Mouse (Mus musculus): ENCODE measurements around the gene Nckap1l. TPM values are rescaled to one million over a fixed set of nuclear protein-coding genes. Genes with fewer than 3 reads are reported as not detected.
A peak's percentile ranks its signal among the peaks of the same experiment; 100 is the strongest.

Gene Nckap1l
- polyA plus RNA-seq, 1 experiment: not detected

DNA sequence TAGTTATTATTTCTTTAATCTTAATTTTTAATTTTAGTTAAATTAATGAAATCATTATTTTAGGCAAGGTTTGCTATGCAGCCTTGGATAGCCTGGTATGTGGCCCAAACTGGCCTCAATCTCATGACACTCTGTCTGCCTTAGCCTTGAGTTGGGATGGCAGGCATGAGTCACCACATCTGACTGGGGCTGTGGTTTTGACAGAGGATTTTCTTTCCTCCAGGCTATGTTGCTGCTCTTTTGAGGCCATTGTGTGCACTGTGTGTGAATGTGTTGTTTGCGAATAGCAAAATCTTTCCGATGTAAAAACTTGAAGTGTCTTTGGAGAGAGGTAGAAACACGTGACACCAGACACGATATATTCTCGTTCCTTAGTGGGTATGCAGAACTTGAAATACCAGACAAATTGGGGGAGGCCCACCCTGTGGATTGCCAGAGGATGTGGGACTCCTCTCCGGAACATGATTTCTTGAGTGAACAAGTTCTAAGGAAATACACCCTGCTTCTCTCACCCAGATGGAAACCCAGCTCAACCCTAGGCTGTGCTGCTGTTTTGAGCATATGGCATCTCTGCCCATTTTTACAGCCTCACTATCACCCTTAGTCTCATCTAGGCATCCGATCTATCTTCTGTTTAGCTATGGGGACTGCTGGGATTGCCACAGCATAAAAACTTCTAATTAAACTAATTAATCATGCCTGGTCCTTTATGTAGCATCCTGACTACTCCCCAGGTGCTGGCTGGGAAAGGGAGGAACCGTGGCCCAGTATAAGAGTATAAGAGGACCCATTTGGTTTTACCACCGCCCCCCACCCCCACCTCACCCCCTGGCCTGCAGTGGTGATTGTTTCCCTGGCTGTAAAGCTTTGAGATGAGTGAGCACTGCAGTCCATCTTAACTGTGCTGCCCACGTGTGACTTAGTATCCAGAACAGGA lies 42.9 kb downstream of the Nckap1l start:
- Histone ChIP-seq H3K4me3 (ENCODE audit: insufficient read depth, low read depth, low read length) (no peak overlapping the region), H3K4me1 (ENCODE audit: control insufficient read depth, insufficient read depth, low read length) (no peaks in the 10 kb centered on the region), H3K27ac (ENCODE audit: insufficient read depth, low read depth, low read length) (no peak overlapping the region)
- no peak for TF ChIP-seq CTCF (IDR thresholded peaks at IDR 0.05; ENCODE audit: insufficient read depth, low read depth, low read length)
- TF ChIP-seq POLR2A (IDR thresholded peaks at IDR 0.05; ENCODE audit: insufficient read depth, low read depth, low read length): no peak
- 77% methylated on average over 10 of the region's 10 CpGs for WGBS

DNA sequence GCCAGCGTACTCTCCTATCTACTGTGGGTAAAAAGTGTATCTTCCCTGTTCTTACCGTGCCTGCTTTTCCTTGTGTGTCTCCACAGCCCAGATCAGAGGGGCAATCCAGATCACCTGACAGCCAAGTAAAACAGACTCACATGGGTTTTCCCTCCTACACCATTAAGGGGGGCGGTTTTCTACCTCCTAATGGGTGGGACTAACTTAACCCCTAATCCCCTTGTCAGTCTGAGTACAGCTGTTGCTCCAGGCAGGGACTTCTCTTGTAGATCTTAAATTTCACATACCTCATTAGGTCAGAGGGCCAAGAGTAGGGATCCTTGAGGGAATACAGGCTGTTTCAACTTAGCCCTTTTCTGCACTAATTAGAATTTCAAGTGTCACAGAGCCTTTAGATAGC lies 44.6 kb downstream of the Nckap1l start:
- 59% methylated on average over 3 of the region's 3 CpGs for WGBS

DNA sequence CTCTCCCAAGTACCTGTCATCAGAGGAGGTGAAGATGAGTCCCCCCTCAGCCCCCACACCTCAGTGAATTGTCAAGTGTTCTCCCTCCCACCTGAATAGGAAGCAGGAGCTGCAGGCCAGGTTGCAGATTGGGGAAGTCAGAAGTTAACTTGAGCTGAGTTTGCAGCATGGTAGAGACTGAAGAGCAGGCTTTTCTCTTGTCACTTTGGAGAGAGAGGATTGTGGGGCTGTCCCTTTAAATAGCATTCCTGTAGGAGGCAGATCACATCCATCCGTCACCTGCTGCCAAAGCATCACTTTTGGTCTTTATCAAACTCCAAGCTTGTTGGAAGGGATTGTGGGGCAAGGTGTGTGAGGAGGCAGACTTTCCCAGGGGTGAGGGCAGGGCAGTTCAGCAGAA lies 47.1 kb downstream of the Nckap1l start:
- TF ChIP-seq CTCF (IDR thresholded peaks at IDR 0.05; ENCODE audit: insufficient read depth, low read depth, low read length): no peak
- no peak for TF ChIP-seq POLR2A (IDR thresholded peaks at IDR 0.05; ENCODE audit: insufficient read depth, low read depth, low read length)
- 81% methylated on average over 1 of the region's 1 CpGs for WGBS
- H3K4me3 ChIP-seq (ENCODE audit: insufficient read depth, low read depth, low read length): no peak overlapping the region
- no peak overlapping the region for H3K27ac ChIP-seq (ENCODE audit: insufficient read depth, low read depth, low read length)
- peaks cover 9% of the 10 kb centered on the region for H3K4me1 ChIP-seq (ENCODE audit: control insufficient read depth, insufficient read depth, low read length)

More for the DNA sequence above, 44.6 kb downstream of the Nckap1l start:
- H3K4me1 ChIP-seq (ENCODE audit: control insufficient read depth, insufficient read depth, low read length): peaks cover 6% of the 10 kb centered on the region
- no peak for TF ChIP-seq POLR2A (IDR thresholded peaks at IDR 0.05; ENCODE audit: insufficient read depth, low read depth, low read length)
- TF ChIP-seq CTCF (IDR thresholded peaks at IDR 0.05; ENCODE audit: insufficient read depth, low read depth, low read length): no peak
- no peak overlapping the region for H3K27ac ChIP-seq (ENCODE audit: insufficient read depth, low read depth, low read length)
- H3K4me3 ChIP-seq (ENCODE audit: insufficient read depth, low read depth, low read length): no peak overlapping the region

DNA sequence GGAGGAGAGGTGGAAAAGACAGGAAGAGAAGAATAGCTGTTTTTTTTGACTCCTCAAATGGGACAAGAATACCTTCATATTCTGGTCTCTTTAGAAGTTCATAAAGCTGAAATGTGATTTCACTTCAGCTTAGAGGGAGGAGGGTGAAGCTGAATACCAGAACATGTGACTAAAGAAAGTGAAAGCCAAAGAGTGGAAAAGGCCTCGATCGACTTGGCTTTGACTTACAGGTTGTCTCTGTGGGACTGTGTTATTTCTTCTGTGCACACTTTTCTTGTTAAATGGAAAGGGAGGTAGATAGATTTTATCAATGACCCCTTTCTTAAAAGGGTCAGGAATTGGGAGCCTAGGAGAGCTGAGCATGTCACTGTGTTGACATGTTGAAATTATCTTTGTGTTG lies 47.6 kb downstream of the Nckap1l start:
- Histone ChIP-seq H3K4me1 (ENCODE audit: control insufficient read depth, insufficient read depth, low read length) (peaks cover 9% of the 10 kb centered on the region), H3K27ac (ENCODE audit: insufficient read depth, low read depth, low read length) (no peak overlapping the region), H3K4me3 (ENCODE audit: insufficient read depth, low read depth, low read length) (no peak overlapping the region)
- WGBS: 51% methylated on average over 2 of the region's 2 CpGs
- no peak for TF ChIP-seq POLR2A (IDR thresholded peaks at IDR 0.05; ENCODE audit: insufficient read depth, low read depth, low read length)
- TF ChIP-seq CTCF (IDR thresholded peaks at IDR 0.05; ENCODE audit: insufficient read depth, low read depth, low read length): no peak

DNA sequence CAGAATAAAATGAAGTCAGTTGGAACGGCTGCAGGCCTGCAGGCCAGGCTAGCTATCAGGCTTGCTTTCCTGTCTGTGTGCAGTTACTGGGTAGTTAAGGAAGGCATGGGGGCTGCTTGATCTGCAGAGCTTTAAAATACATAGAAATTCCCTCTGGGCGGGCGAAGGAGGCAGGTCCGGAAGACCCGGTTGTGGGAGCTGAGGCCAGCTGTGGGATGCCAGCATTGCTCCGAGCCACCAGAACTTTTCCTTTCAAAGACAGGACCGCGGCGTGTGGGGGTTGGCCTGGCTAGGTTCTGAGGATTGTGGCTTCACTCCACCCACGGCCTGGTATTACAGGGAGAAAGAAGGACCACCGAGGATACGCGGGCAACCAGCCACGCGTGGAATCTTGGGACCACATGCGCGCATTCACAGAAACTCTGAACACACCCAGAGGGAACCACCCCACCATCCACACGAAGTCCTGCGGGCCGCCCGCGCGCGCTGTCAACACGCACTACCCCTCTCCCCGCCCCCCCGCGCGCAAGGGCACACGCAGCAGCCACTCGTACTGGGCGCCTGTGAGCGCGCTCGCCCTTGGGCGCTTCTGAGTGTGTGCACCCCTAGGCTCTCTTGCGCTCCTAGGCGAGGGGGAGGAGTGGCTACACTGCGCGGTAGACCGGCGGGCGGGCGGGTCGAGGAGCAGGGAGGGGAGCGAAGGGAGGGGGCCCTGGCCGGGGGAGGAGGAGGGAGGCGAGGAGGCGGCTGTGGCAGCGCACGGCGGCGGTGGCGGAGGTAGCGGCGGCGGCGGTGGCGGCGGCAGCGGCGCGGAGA lies 49.0 kb downstream of the Nckap1l start, which contains the start of gene Pde1b:
Pde1b (plus strand) TSS at position 600 of the 816 bp plus-strand sequence.
- Histone ChIP-seq H3K27ac (ENCODE audit: insufficient read depth, low read depth, low read length) (peak within 1 kb of the TSS; percentile 94), H3K4me3 (ENCODE audit: insufficient read depth, low read depth, low read length) (peak within 1 kb of the TSS; percentile 93), H3K4me1 (ENCODE audit: control insufficient read depth, insufficient read depth, low read length) (peaks cover 9% of the 10 kb centered on the region)
- WGBS: 2% methylated on average over 59 of the region's 63 CpGs
- TF ChIP-seq POLR2A (IDR thresholded peaks at IDR 0.05; ENCODE audit: insufficient read depth, low read depth, low read length) (peak; percentile 57), CTCF (IDR thresholded peaks at IDR 0.05; ENCODE audit: insufficient read depth, low read depth, low read length) (no peak)

DNA sequence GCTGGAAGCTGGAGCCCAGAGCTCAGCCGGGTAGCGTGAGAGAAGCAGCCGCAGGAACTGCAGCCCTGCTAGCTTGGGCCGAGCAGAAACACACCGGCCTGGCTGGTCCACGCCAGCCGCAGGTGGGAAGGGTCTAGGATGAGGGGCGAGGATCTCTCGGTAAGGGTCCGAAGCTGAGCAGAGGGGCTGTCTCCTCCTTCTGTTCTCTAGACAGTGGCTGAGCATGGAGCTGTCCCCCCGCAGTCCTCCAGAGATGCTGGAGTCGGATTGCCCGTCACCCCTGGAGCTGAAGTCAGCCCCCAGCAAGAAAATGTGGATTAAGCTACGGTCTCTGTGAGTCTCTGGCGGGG lies 49.6 kb downstream of the Nckap1l start:
- peak overlapping the region; percentile 94 for H3K27ac ChIP-seq (ENCODE audit: insufficient read depth, low read depth, low read length)
- no peak for TF ChIP-seq POLR2A (IDR thresholded peaks at IDR 0.05; ENCODE audit: insufficient read depth, low read depth, low read length)
- no peak for TF ChIP-seq CTCF (IDR thresholded peaks at IDR 0.05; ENCODE audit: insufficient read depth, low read depth, low read length)
- H3K4me3 ChIP-seq (ENCODE audit: insufficient read depth, low read depth, low read length): peak overlapping the region; percentile 93
- peaks cover 9% of the 10 kb centered on the region for H3K4me1 ChIP-seq (ENCODE audit: control insufficient read depth, insufficient read depth, low read length)
- WGBS: 5% methylated on average over 15 of the region's 15 CpGs

DNA sequence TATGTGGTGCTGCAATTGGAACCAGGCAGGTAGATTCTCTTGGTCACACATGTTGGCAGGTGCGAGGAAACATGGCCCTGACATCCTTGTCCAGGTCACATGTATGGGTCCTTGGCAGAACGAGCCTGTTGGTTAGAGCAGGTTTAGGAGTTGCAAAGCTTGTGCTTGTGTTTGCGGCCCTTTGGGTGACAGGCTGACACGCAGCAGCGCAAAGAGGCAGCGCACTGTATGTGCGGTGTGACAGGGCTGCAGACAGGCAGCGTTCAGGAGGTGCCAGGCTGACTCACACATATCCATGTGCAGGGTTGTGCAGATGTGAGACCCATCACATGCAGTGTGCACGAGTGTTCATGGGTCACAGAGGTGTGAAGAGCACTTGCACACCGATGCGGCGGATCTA lies 50.1 kb downstream of the Nckap1l start:
- TF ChIP-seq POLR2A (IDR thresholded peaks at IDR 0.05; ENCODE audit: insufficient read depth, low read depth, low read length): no peak
- TF ChIP-seq CTCF (IDR thresholded peaks at IDR 0.05; ENCODE audit: insufficient read depth, low read depth, low read length): no peak
- H3K4me3 ChIP-seq (ENCODE audit: insufficient read depth, low read depth, low read length): peak overlapping the region; percentile 93
- H3K4me1 ChIP-seq (ENCODE audit: control insufficient read depth, insufficient read depth, low read length): peaks cover 9% of the 10 kb centered on the region
- 17% methylated on average over 12 of the region's 12 CpGs for WGBS
- 0 out of 2 replicates have a peak overlapping the region, but pooled peaks have one; percentile 11 for H3K27ac ChIP-seq (ENCODE audit: insufficient read depth, low read depth, low read length)

DNA sequence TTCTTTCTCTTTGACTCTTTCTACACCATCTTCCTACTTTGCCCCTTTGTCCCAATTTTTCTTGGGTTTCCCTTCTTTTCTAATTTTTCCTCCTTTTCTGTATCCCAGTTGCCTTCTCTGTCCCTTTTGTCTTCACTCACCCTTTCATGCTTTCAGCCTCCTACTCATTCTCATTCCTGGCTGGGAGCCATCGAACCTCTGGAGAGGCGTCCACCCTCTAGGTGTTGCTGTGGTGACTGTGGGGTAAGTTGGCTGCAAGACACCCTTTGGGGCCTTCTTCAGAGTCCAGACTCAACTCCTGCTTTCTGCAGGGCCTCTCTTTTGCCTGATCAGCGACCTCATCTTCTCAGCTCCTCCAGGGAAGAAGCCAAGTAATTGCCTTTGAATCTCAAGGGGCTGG lies 55.7 kb downstream of the Nckap1l start:
- WGBS: 37% methylated on average over 3 of the region's 3 CpGs
- Histone ChIP-seq H3K4me1 (ENCODE audit: control insufficient read depth, insufficient read depth, low read length) (peaks cover 14% of the 10 kb centered on the region), H3K27ac (ENCODE audit: insufficient read depth, low read depth, low read length) (no peak overlapping the region), H3K4me3 (ENCODE audit: insufficient read depth, low read depth, low read length) (no peak overlapping the region)
- TF ChIP-seq POLR2A (IDR thresholded peaks at IDR 0.05; ENCODE audit: insufficient read depth, low read depth, low read length) (no peak), CTCF (IDR thresholded peaks at IDR 0.05; ENCODE audit: insufficient read depth, low read depth, low read length) (no peak)

DNA sequence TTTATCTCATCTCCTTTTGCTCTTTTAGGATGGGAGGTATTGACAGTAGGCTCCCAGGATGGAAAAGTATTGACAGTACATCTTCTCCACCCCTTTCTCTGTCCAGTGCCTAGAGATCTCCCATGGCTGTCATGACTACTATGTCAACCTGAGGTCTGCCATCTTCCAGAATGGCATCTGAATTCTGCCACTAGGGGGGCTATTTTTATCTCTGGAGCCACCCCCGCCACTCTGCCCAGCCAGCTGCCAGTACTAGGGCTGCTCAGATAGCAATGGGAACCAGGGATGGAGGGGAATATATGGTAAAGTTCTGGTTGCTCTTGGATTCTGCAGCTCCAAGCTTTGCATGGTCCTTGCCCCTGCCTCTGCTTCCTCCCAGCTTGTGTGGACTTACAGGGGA lies 58.1 kb downstream of the Nckap1l start:
- Histone ChIP-seq H3K27ac (ENCODE audit: insufficient read depth, low read depth, low read length) (no peak overlapping the region), H3K4me3 (ENCODE audit: insufficient read depth, low read depth, low read length) (no peak overlapping the region)
- WGBS: 76% methylated on average over 1 of the region's 1 CpGs

More for the DNA sequence above, 58.1 kb downstream of the Nckap1l start:
- H3K4me1 ChIP-seq (ENCODE audit: control insufficient read depth, insufficient read depth, low read length): peaks cover 23% of the 10 kb centered on the region
- TF ChIP-seq POLR2A (IDR thresholded peaks at IDR 0.05; ENCODE audit: insufficient read depth, low read depth, low read length): no peak
- TF ChIP-seq CTCF (IDR thresholded peaks at IDR 0.05; ENCODE audit: insufficient read depth, low read depth, low read length): no peak
